Mouse (Mus musculus): Measurements from ENCODE around the gene 1110032F04Rik.

Gene 1110032F04Rik

DNA sequence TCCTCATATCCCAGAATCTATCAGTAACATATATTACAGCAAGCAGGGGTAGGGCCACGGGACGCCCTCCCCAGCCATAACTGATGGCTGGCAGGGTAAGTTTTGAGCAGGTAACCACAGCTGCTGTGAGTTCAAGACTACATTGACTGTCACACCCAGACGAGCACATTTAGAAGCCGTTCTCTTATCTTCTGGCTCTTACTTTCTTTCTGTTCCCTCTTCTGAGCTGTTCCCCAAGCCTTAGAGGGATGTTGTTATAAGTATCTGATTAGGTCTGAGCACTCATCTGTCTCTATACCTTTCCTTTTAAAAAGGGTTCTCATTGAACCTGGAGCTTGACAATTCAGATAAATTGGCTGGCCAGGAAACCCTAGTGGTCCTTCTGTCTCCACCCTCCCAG lies 38.1 kb downstream of the 1110032F04Rik start:
- DNase-seq (ENCODE audit: low spot score in 2 of 2), result no peak
